Mouse (Mus musculus) lung, postnatal 0 days (tissue): ENCODE measurements around the gene Rbsn.

Source experiments
- CTCF ChIP-seq: IDR thresholded peaks from 2 replicates; pipeline ENCODE4 v1.5.1; 2016; ENCODE audit warnings: antibody characterized with exemption, mild to moderate bottlenecking
- EP300 ChIP-seq: IDR thresholded peaks from 2 replicates; pipeline ENCODE4 v1.6.1; 2016; ENCODE audit warnings: antibody characterized with exemption, mild to moderate bottlenecking, control low read depth

DNA sequence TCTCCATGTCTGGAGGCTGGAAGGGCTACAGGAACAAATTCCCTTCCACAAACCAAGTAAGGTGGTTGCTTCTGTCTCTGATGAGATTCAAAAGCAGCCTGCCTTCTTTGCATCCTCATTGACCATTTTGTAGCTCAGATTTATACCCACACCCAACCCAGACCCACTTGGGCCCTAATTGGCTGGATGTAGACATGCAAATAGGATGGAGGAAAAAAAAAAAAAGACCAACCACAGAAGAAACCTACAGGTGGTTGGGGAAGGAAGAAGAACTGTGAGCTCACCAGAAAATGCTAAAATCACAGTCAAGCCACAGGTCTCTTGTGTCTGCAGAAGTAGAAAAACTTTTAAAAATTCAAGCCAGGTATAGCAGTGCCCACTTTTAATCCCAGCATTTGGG is 14.4 kb upstream of the Rbsn start:
- TF ChIP-seq CTCF (no peak), EP300 (no peak)
